Mouse (Mus musculus) C2C12 (cell line): ENCODE data around the gene Armt1. TPM values are rescaled to one million over a fixed set of nuclear protein-coding genes. Genes with fewer than 3 reads are reported as not detected.

Source experiments
- H3K27me3 ChIP-seq: one replicate; pipeline ENCODE4 v1.6.1; 2011; ENCODE audit not compliant: control insufficient read depth, insufficient read depth, insufficient read length
- H3K36me3 ChIP-seq: one replicate; pipeline ENCODE4 v1.6.1; 2011; ENCODE audit not compliant: control insufficient read depth, insufficient read depth
- H3K4me3 ChIP-seq: one replicate; pipeline ENCODE4 v1.5.1; 2011; ENCODE audit warnings: mild to moderate bottlenecking, control low read depth; ENCODE audit not compliant: poor library complexity, insufficient read depth, severe bottlenecking
- H3K79me2 ChIP-seq: one replicate; pipeline ENCODE4 v1.6.1; 2011; ENCODE audit not compliant: control insufficient read depth, insufficient read depth
- H3K79me3 ChIP-seq: one replicate; pipeline ENCODE4 v1.6.1; 2011; ENCODE audit warnings: low read depth, control low read depth
- H3ac ChIP-seq: one replicate; pipeline ENCODE3; 2011; ENCODE audit warnings: low read depth; ENCODE audit not compliant: control insufficient read depth, insufficient read length
- CEBPB ChIP-seq: IDR thresholded peaks from one replicate; pipeline ENCODE4 v1.6.1; 2011; ENCODE audit warnings: low read depth, mild to moderate bottlenecking, control low read depth, moderate library complexity
- CTCF ChIP-seq: IDR thresholded peaks from one replicate; pipeline ENCODE4 v1.5.1; 2011; ENCODE audit not compliant: control insufficient read depth, insufficient read depth, insufficient read length
- FOSL1 ChIP-seq: IDR thresholded peaks from one replicate; pipeline ENCODE4 v1.8.0; 2011; ENCODE audit warnings: mild to moderate bottlenecking, low read length; ENCODE audit not compliant: poor library complexity, insufficient read depth, severe bottlenecking
- MAX ChIP-seq: IDR thresholded peaks from one replicate; pipeline ENCODE4 v1.6.1; 2011; ENCODE audit warnings: mild to moderate bottlenecking, control low read depth
- MYOD1 ChIP-seq: IDR thresholded peaks from one replicate; pipeline ENCODE4 v1.6.1; 2011; ENCODE audit warnings: low read depth; ENCODE audit not compliant: control insufficient read depth, insufficient read length
- MYOG ChIP-seq: IDR thresholded peaks from one replicate; pipeline ENCODE4 v1.6.1; 2011; ENCODE audit not compliant: control insufficient read depth, insufficient read length; ENCODE audit errors: extremely low read depth
- USF1 ChIP-seq: IDR thresholded peaks from one replicate; pipeline ENCODE4 v1.6.1; 2011; ENCODE audit warnings: low read depth, mild to moderate bottlenecking, control low read depth, moderate library complexity
- polyA plus RNA-seq: library from polyadenylated mRNA; unstranded; fragments of >200 nt; fragmentation: generic; extraction: Trizol; gene quantifications from one replicate; pipeline ENCODE4 v1.2.1, GENCODE M21; 2012; ENCODE audit warnings: missing spikeins

Armt1 gene
- polyA plus RNA-seq, 1 experiment: 15.8 TPM

DNA sequence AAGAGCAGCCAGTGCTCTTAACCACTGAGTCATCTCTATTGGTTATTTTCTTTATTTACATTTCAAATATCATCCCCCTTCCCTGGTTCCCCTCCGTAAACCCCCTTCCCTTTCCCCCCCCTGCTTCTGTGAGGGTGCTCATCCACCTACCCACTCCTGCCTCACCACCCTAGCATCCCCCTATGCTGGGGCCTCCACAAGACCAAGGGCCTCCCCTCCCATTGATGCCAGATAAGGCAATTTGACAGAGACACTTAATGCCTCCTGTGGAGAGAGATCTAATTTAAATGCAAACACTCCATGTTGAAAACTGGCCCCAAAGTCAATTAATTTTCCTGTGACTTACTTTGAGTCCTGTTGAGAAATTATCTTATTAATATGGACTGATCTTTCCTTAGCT, 59.8 kb downstream of the Armt1 start:
- Histone ChIP-seq H3K36me3 (no peaks in the 10 kb centered on the region), H3K27me3 (no peaks in the 10 kb centered on the region), H3K79me3 (no peaks in the 10 kb centered on the region), H3ac (no peak overlapping the region), H3K79me2 (no peaks in the 10 kb centered on the region), H3K4me3 (no peak overlapping the region)
- TF ChIP-seq FOSL1 (no peak), MYOG (no peak)

- Histone ChIP-seq H3K79me3 (no peaks in the 10 kb centered on the region), H3K36me3 (no peaks in the 10 kb centered on the region), H3K4me3 (no peak overlapping the region), H3K27me3 (no peaks in the 10 kb centered on the region), H3K79me2 (no peaks in the 10 kb centered on the region), H3ac (no peak overlapping the region)
- TF ChIP-seq CTCF: no peak
- TF ChIP-seq USF1: no peak
- no peak for TF ChIP-seq MYOG
- no peak for TF ChIP-seq FOSL1
- no peak for TF ChIP-seq MYOD1
- TF ChIP-seq CEBPB: no peak
- no peak for TF ChIP-seq MAX
These were observed 60.6 kb downstream of the Armt1 start for GRCm38 (mm10) chr10:4492909-4493308.

GRCm38 (mm10) chr10:4503251-4503650, 71.0 kb downstream of the Armt1 start:
- no peak for TF ChIP-seq MYOD1
- no peak for TF ChIP-seq USF1
- H3ac ChIP-seq: no peak overlapping the region

More at GRCm38 (mm10) chr10:4503251-4503650, 71.0 kb downstream of the Armt1 start:
- no peaks in the 10 kb centered on the region for H3K27me3 ChIP-seq
- H3K79me2 ChIP-seq: no peaks in the 10 kb centered on the region
- no peaks in the 10 kb centered on the region for H3K36me3 ChIP-seq
- no peak overlapping the region for H3K4me3 ChIP-seq
- H3K79me3 ChIP-seq: no peaks in the 10 kb centered on the region

Other genes with a start within 250 kb of the Armt1 start
- 4.7 TPM for gene Akap12, start 166.1 kb upstream of the Armt1 start, polyA plus RNA-seq
- gene Zbtb2, start 44.4 kb upstream of the Armt1 start, polyA plus RNA-seq: 7.9 TPM
- gene Rmnd1, start 79 bp upstream of the Armt1 start, polyA plus RNA-seq: 11.1 TPM
- 0.02 TPM for gene Ccdc170, start 50.0 kb downstream of the Armt1 start, polyA plus RNA-seq
- 0.40 TPM for gene Esr1, start 179.1 kb downstream of the Armt1 start, polyA plus RNA-seq